Mouse (Mus musculus): ENCODE results near the gene Upp2.

GRCm38 (mm10) chr2:58790361-58790760 lies 223.3 kb downstream of the Upp2 start:
- no peak for TF ChIP-seq CTCF (IDR thresholded peaks at IDR 0.05; ENCODE audit: low read depth, low read length)
- TF ChIP-seq POLR2A (IDR thresholded peaks at IDR 0.05; ENCODE audit: extremely low read depth, insufficient read depth, low read length), result no peak
